Mouse (Mus musculus) embryonic fibroblast, embryonic 13.5 days (primary cell): ENCODE measurements around the gene Snx20.

Experiments
- CTCF ChIP-seq: IDR thresholded peaks from 2 replicates; pipeline ENCODE4 v1.5.1; 2011; ENCODE audit warnings: mild to moderate bottlenecking, control low read depth, low read length, moderate library complexity, borderline replicate concordance; ENCODE audit not compliant: insufficient read depth
- POLR2A ChIP-seq: IDR thresholded peaks from 2 replicates; pipeline ENCODE4 v1.6.1; 2011; ENCODE audit warnings: low read depth, mild to moderate bottlenecking, control low read depth, low read length, moderate library complexity

DNA sequence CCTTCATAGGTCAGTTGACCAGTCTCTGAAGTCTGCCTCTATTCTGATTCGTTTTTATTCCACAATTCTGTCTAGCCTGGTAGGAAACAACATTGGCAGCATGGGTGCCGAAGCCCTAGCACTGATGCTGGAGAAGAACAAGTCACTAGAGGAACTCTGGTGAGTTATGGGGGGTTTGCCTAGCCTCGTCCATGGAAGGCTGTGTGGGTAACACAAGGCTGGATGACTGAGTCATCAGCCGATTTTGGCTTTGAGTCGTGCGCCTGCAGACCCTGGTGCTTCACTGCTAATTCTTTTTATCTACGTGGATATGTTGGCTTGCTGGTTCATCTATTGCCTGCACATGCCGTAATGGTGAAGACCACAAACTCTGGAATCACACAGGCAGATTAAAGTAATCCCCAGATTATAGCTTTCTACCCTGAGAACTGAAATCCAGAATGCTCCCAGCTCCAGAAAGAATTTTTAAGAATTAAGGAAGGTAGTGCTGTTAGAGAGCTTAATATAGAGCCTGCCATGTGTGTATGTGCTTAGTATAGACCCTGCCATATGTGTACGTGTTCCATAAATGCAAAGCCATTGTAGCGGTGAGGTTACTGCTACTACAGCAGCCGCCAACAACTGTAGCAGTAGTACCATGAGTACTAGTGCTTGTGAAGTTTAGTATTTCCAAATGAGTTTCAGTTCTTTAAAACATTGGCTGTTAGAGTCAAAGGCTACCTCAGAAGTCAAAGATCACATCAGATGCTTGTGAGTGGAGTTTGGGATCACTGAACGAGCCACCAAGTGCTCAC is 39.6 kb upstream of the Snx20 start:
- TF ChIP-seq CTCF = no peak
- TF ChIP-seq POLR2A = no peak
